In genomic region chr6:125039533-125040153, GRCm38 (mm10) we compare ENCODE assay signal across 8 mouse cellular contexts. TPM values are rescaled to one million over a fixed set of nuclear protein-coding genes. Genes with fewer than 3 reads are reported as not detected.
DNase-seq lines count a peak whose midpoint lies in the region; ATAC-seq lines count a peak whose summit lies in the region.

Ing4 (plus strand) TSS chr6:125039760.

- H3K36me3 ChIP-seq in forebrain, embryonic 14.5 days (ENCODE audit: control insufficient read depth, insufficient read depth, low read length), result peaks cover 47% of the 10 kb centered on the region
- H3K36me3 ChIP-seq in neural tube, embryonic 15.5 days, result peaks cover 33% of the 10 kb centered on the region

- H3K27me3 ChIP-seq in forebrain, embryonic 14.5 days (replicated peaks; ENCODE audit: control insufficient read depth, insufficient read depth, low read length), result no peaks in the 10 kb centered on the region
- no peaks in the 10 kb centered on the region for H3K27me3 ChIP-seq in neural tube, embryonic 15.5 days (replicated peaks)

- H3K9me3 ChIP-seq in forebrain, embryonic 14.5 days (replicated peaks; ENCODE audit: control insufficient read depth, low read length), result no peaks in the 10 kb centered on the region
- H3K9me3 ChIP-seq in neural tube, embryonic 15.5 days (replicated peaks), result no peaks in the 10 kb centered on the region

- under 1% methylated on average over 26 of the region's 26 CpGs for WGBS in forebrain, embryonic 14.5 days
- WGBS in neural tube, embryonic 15.5 days, result under 1% methylated on average over 26 of the region's 26 CpGs

- peak within 1 kb of the TSS; percentile 75 for H3K4me3 ChIP-seq in forebrain, embryonic 14.5 days (ENCODE audit: low read depth, low read length)
- peak within 1 kb of the TSS; percentile 72 for H3K4me3 ChIP-seq in neural tube, embryonic 15.5 days (replicated peaks)

- H3K9ac ChIP-seq in forebrain, embryonic 14.5 days (ENCODE audit: low read length), result peak within 1 kb of the TSS; percentile 80
- peak within 1 kb of the TSS; percentile 73 for H3K9ac ChIP-seq in neural tube, embryonic 15.5 days (replicated peaks)

- DNase-seq in ES-CJ7 (ENCODE audit: low read depth, low spot score), result peak; percentile 100
- DNase-seq in cerebellum, adult 11 months, result peak; percentile 86
- DNase-seq in forebrain, embryonic 14.5 days (ENCODE audit: low spot score), result peak; percentile 99
- DNase-seq in heart, postnatal 14 days, result peak; percentile 86 to 91
- DNase-seq in layer of hippocampus, adult 11-12 months (ENCODE audit: low spot score), result peak; percentile 94
- peak; percentile 93 to 95 for DNase-seq in lung, adult 18-20 months
- DNase-seq in testis, postnatal 14 days (ENCODE audit: low spot score), result peak; percentile 89

- H3K4me2 ChIP-seq in forebrain, embryonic 14.5 days (ENCODE audit: low read length), result peak within 1 kb of the TSS; percentile 90
- peak within 1 kb of the TSS; percentile 80 for H3K4me2 ChIP-seq in neural tube, embryonic 15.5 days

- intact Hi-C loops in heart, postnatal 14 days (cut with DNase I), result loop anchor here (2.0 to 5.0 kb wide), 2 partner anchors 31 to 122 kb away; partner anchors contain the start of gene Zfp384

- peaks cover 6% of the 10 kb centered on the region; the same call in 1 of the 2 replicates for H3K4me1 ChIP-seq in forebrain, embryonic 14.5 days (ENCODE audit: control insufficient read depth, insufficient read depth, low read length)
- peaks cover 20% of the 10 kb centered on the region for H3K4me1 ChIP-seq in neural tube, embryonic 15.5 days

- ATAC-seq in forebrain, embryonic 14.5 days, result peak; percentile 98
- peak; percentile 97 for ATAC-seq in neural tube, embryonic 15.5 days (ENCODE audit: low FRiP score)

- H3K27ac ChIP-seq in forebrain, embryonic 14.5 days (ENCODE audit: low read depth, low read length), result peak within 1 kb of the TSS; percentile 81
- H3K27ac ChIP-seq in neural tube, embryonic 15.5 days (replicated peaks), result peak within 1 kb of the TSS; percentile 79

RNA-seq across cellular contexts. Expression of gene Ing4, which starts in this region (rescaled TPM):
- 178 and 181 TPM in 2 replicates for polyA plus RNA-seq in forebrain, embryonic 14.5 days (2014; fragmentation: Nextera tagmentation; extraction: Ambion mirVana)
- total RNA-seq in heart, postnatal 14 days (2021), result 10 to 100 TPM; 40.6 to 41.9 TPM
- polyA plus RNA-seq in neural tube, embryonic 15.5 days (2015; fragmentation: Nextera tagmentation; extraction: Ambion mirVana), result 129 and 133 TPM in 2 replicates

Comparison
In these comparisons a context has a peak if more than half of its experiments do, and no peak if none do; other contexts are left out.
1. Peak in every context shown above with its lines: DNase-seq, ATAC-seq, H3K4me3 ChIP-seq and H3K27ac ChIP-seq.